Mouse (Mus musculus) MEL (cell line): ENCODE measurements around the gene Tnfaip6. TPM values are rescaled to one million over a fixed set of nuclear protein-coding genes. Genes with fewer than 3 reads are reported as not detected.

Experiments
- DNase-seq: peaks from one replicate; pipeline ENCODE4 v3.0.0; 2011; ENCODE audit warnings: low read depth, low spot score
- H3K27ac ChIP-seq: 2 replicates; pipeline ENCODE4 v1.5.1; 2012; ENCODE audit warnings: low read depth, mild to moderate bottlenecking, control low read depth, low read length, moderate library complexity; ENCODE audit not compliant: control insufficient read depth
- H3K27me3 ChIP-seq, 2 experiments: fragments of 150-350 bp in 1 of 2; sonication (generic) in 1 of 2; 2 replicates each; pipeline ENCODE4 v1.6.1; 2012; ENCODE audit warnings: low read length in 2 of 2, mild to moderate bottlenecking in 2 of 2, improper control_type of control experiment in 1 of 2, moderate library complexity in 1 of 2; ENCODE audit not compliant: insufficient read depth in 2 of 2, control insufficient read depth in 1 of 2
- H3K36me3 ChIP-seq, 2 experiments: 2 replicates each; pipeline ENCODE4 v1.6.1; 2012 to 2014; ENCODE audit warnings: low read length in 2 of 2, improper control_type of control experiment in 1 of 2, inconsistent platforms in 1 of 2, mild to moderate bottlenecking in 1 of 2; ENCODE audit not compliant: insufficient read depth in 2 of 2, control insufficient read depth in 1 of 2
- H3K4me1 ChIP-seq, 2 experiments: fragments of 150-350 bp in 1 of 2; sonication (generic) in 1 of 2; 2 replicates each; pipeline ENCODE4 v1.6.1; 2012; ENCODE audit warnings: low read length in 2 of 2, improper control_type of control experiment in 1 of 2, mild to moderate bottlenecking in 1 of 2; ENCODE audit not compliant: insufficient read depth in 2 of 2, control insufficient read depth in 1 of 2
- H3K4me3 ChIP-seq, 2 experiments: fragments of 150-350 bp in 1 of 2; sonication (generic) in 1 of 2; 2 replicates each; pipeline ENCODE4 v1.5.1; 2012; ENCODE audit warnings: low read depth in 2 of 2, low read length in 2 of 2, mild to moderate bottlenecking in 2 of 2, moderate library complexity in 2 of 2, control low read depth in 1 of 2, improper control_type of control experiment in 1 of 2; ENCODE audit not compliant: control insufficient read depth in 1 of 2, insufficient read depth in 1 of 2
- H3K79me2 ChIP-seq: 2 replicates; pipeline ENCODE4 v1.6.1; 2012; ENCODE audit warnings: mild to moderate bottlenecking, low read length, moderate library complexity; ENCODE audit not compliant: control insufficient read depth, poor library complexity, insufficient read depth
- H3K9ac ChIP-seq: 2 replicates; pipeline ENCODE4 v1.6.1; 2012; ENCODE audit warnings: low read depth, mild to moderate bottlenecking, control low read depth, low read length, moderate library complexity; ENCODE audit not compliant: control insufficient read depth, poor library complexity, severe bottlenecking
- H3K9me3 ChIP-seq: fragments of 150-350 bp; sonication (generic); replicated peaks from 2 replicates; pipeline ENCODE4 v1.6.1; 2012; ENCODE audit warnings: mild to moderate bottlenecking, low read length, improper control_type of control experiment, moderate library complexity; ENCODE audit not compliant: insufficient read depth
- CHD1 ChIP-seq: IDR thresholded peaks from 2 replicates; pipeline ENCODE4 v1.6.1; 2012; ENCODE audit warnings: low read depth, mild to moderate bottlenecking, inconsistent platforms, low read length, improper control_type of control experiment
- CTCF ChIP-seq, 3 experiments: IDR thresholded peaks in 2 of 3; conservative IDR thresholded peaks in 1 of 3; 2 replicates each; pipeline ENCODE4 v1.5.1; 2011 to 2012; ENCODE audit warnings: low read length in 3 of 3, low read depth in 2 of 3, mild to moderate bottlenecking in 2 of 3, improper control_type of control experiment in 1 of 3, inconsistent platforms in 1 of 3, mixed read lengths in 1 of 3, moderate library complexity in 1 of 3; ENCODE audit not compliant: control insufficient read depth in 1 of 3, insufficient read depth in 1 of 3, poor library complexity in 1 of 3, severe bottlenecking in 1 of 3
- E2F4 ChIP-seq: IDR thresholded peaks from 2 replicates; pipeline ENCODE4 v1.6.1; 2011; ENCODE audit warnings: low read depth, low read length, improper control_type of control experiment, borderline replicate concordance
- ELF1 ChIP-seq: IDR thresholded peaks from 2 replicates; pipeline ENCODE4 v1.6.1; 2014; ENCODE audit warnings: low read depth, mild to moderate bottlenecking, inconsistent platforms, low read length, improper control_type of control experiment, moderate library complexity
- ETS1 ChIP-seq: IDR thresholded peaks from 2 replicates; pipeline ENCODE4 v1.6.1; 2012; ENCODE audit warnings: low read depth, mild to moderate bottlenecking, inconsistent platforms, low read length, improper control_type of control experiment, moderate library complexity
- GABPA ChIP-seq: IDR thresholded peaks from 2 replicates; pipeline ENCODE4 v1.6.1; 2012; ENCODE audit warnings: low read depth, mild to moderate bottlenecking, inconsistent platforms, low read length, improper control_type of control experiment, moderate library complexity
- GATA1 ChIP-seq: IDR thresholded peaks from 2 replicates; pipeline ENCODE4 v1.6.1; 2011; ENCODE audit warnings: low read depth, low read length, improper control_type of control experiment
- HCFC1 ChIP-seq: IDR thresholded peaks from 2 replicates; pipeline ENCODE4 v1.6.1; 2012; ENCODE audit warnings: low read depth, mild to moderate bottlenecking, inconsistent platforms, low read length, improper control_type of control experiment, moderate library complexity
- JUND ChIP-seq: IDR thresholded peaks from 2 replicates; pipeline ENCODE4 v1.6.1; 2011; ENCODE audit warnings: low read depth, mild to moderate bottlenecking, improper control_type of control experiment, low read length
- MAFK ChIP-seq: IDR thresholded peaks from 2 replicates; pipeline ENCODE4 v1.6.1; 2011; ENCODE audit warnings: low read depth, mild to moderate bottlenecking, low read length, improper control_type of control experiment, borderline replicate concordance
- MAX ChIP-seq: IDR thresholded peaks from 2 replicates; pipeline ENCODE4 v1.6.1; 2011; ENCODE audit warnings: low read length, improper control_type of control experiment
- MXI1 ChIP-seq: IDR thresholded peaks from 2 replicates; pipeline ENCODE4 v1.6.1; 2011; ENCODE audit warnings: mild to moderate bottlenecking, low read depth, low read length, improper control_type of control experiment
- MYB ChIP-seq: IDR thresholded peaks from 2 replicates; pipeline ENCODE4 v1.6.1; 2011; ENCODE audit warnings: mild to moderate bottlenecking, low read depth, low read length, improper control_type of control experiment
- MYC ChIP-seq: IDR thresholded peaks from 2 replicates; pipeline ENCODE4 v1.6.1; 2011; ENCODE audit warnings: low read depth, mild to moderate bottlenecking, low read length, improper control_type of control experiment, moderate library complexity
- NRF1 ChIP-seq: IDR thresholded peaks from 2 replicates; pipeline ENCODE4 v1.6.1; 2014; ENCODE audit warnings: low read depth, mild to moderate bottlenecking, inconsistent platforms, low read length, improper control_type of control experiment, moderate library complexity; ENCODE audit not compliant: poor library complexity, insufficient read depth, severe bottlenecking
- POLR2AphosphoS2 ChIP-seq: IDR thresholded peaks from 2 replicates; pipeline ENCODE4 v1.6.1; 2011; ENCODE audit warnings: low read length, improper control_type of control experiment
- TAL1 ChIP-seq: IDR thresholded peaks from 2 replicates; pipeline ENCODE4 v1.6.1; 2012; ENCODE audit warnings: mild to moderate bottlenecking, inconsistent platforms, low read length, moderate library complexity, mixed read lengths
- UBTF ChIP-seq: IDR thresholded peaks from 2 replicates; pipeline ENCODE4 v1.6.1; 2012; ENCODE audit warnings: low read depth, mild to moderate bottlenecking, inconsistent platforms, low read length, improper control_type of control experiment, moderate library complexity, borderline replicate concordance; ENCODE audit not compliant: insufficient read depth
- USF1 ChIP-seq: IDR thresholded peaks from 2 replicates; pipeline ENCODE4 v1.6.1; 2014; ENCODE audit warnings: low read depth, mild to moderate bottlenecking, inconsistent platforms, low read length, improper control_type of control experiment, moderate library complexity
- ZKSCAN1 ChIP-seq: IDR thresholded peaks from 2 replicates; pipeline ENCODE4 v1.6.1; 2012; ENCODE audit warnings: low read depth, mild to moderate bottlenecking, inconsistent platforms, low read length, improper control_type of control experiment, moderate library complexity
- ZMIZ1 ChIP-seq: IDR thresholded peaks from 2 replicates; pipeline ENCODE4 v1.6.1; 2012; ENCODE audit warnings: low read depth, mild to moderate bottlenecking, inconsistent platforms, low read length, improper control_type of control experiment, moderate library complexity
- polyA plus RNA-seq, 2 experiments: library from polyadenylated mRNA; stranded (reverse) in 1 of 2; unstranded in 1 of 2; fragments of >175 nt in 1 of 2; fragments of >200 nt in 1 of 2; gene quantifications; 2 replicates each; pipeline versions ENCODE4 v1.2.1 to v1.2.4; 2012; ENCODE audit warnings: low replicate concordance in 2 of 2, low read depth in 1 of 2; ENCODE audit not compliant: insufficient read length in 2 of 2, insufficient read depth in 1 of 2, missing spikeins in 1 of 2
- total RNA-seq: library from RNA; depleted of rRNA; stranded (reverse); fragments of 300-350 nt; gene quantifications from 2 replicates; pipeline ENCODE4 v1.2.3, GENCODE M21; 2012

Gene Tnfaip6
- total and polyA plus RNA-seq, 3 experiments, result not detected

DNA sequence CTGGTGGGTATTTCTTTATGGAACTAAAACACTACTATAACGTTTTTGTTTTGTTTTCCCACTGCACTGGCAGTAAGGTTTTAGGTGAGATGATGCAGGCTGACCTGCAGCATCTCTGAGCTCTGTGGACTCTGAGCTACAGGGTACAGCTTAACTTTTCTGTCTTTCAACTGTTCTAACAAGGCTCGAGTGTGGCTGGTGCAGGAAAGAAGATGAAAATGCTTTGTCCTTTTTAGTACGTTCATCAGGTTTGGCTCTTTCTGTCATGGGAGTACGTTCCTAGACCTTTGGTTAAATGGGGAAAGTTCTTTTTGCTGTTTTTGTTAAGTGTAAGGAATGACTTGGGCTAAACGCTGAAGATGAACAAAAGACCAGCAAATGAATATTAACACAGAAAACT lies 749 bp downstream of the Tnfaip6 start:
- no peaks in the 10 kb centered on the region for H3K4me1 ChIP-seq
- no peak overlapping the region for H3K27ac ChIP-seq
- H3K4me3 ChIP-seq, result no peak overlapping the region
- no peaks in the 10 kb centered on the region for H3K9me3 ChIP-seq
- peaks cover 7 to 14% of the 10 kb centered on the region in 2 experiments; a peak in 3 of 4 replicates for H3K27me3 ChIP-seq
- H3K79me2 ChIP-seq, result no peaks in the 10 kb centered on the region
- no peak overlapping the region for H3K9ac ChIP-seq
- no peaks in the 10 kb centered on the region for H3K36me3 ChIP-seq
- no peak for TF ChIP-seq ELF1
- TF ChIP-seq JUND, result no peak
- TF ChIP-seq CTCF (IDR thresholded peaks at IDR 0.05 in 2 of 3, conservative IDR thresholded peaks at IDR 0.05 in 1 of 3; ENCODE audit: control insufficient read depth in 1 of 3, insufficient read depth in 1 of 3, low read depth in 2 of 3, low read length in 3 of 3, poor library complexity in 1 of 3, severe bottlenecking in 1 of 3), result no peak
- TF ChIP-seq HCFC1, result no peak
- no peak for TF ChIP-seq NRF1
- TF ChIP-seq ETS1, result no peak
- no peak for TF ChIP-seq CHD1
- TF ChIP-seq, all 39 proteins: peak for 0
- no peak for DNase-seq

DNA sequence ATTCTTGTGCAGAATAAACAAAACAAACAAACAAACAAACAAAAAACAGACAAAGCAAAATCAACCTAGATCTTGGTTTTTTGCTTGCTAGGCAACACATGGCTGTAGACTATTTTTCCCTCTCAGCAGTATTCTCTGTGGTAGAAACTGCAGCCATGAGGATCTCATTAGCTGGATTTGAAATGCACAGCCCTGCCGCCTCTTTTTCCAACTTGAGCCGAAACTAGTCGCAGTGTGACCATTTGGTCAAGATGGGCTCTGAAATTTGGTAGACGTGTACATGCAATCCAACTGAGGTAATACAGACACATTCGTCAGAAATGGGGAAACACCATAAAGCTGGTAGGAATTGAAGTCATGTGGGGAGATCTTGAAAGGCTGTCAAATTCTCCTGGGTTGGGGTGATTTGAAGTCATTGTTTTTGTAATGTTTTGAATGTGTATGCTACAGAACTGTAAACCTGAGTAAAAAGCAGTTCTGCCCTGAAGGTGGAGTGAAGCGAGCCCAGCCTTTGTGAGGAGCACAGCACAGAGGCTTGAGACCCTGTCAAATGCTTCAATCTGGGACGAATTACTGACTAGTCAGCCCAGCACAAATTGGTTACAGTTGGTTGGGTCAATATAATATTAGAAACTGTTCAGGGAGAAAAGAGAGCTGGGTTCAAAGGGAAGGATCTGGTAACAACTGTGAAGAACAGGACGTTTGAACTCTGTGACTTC lies 1.4 kb downstream of the Tnfaip6 start:
- DNase-seq, result no peak
- Histone ChIP-seq H3K4me3 (no peak overlapping the region), H3K9me3 (no peaks in the 10 kb centered on the region), H3K27me3 (peaks cover 7 to 14% of the 10 kb centered on the region in 2 experiments; a peak in 3 of 4 replicates), H3K79me2 (no peaks in the 10 kb centered on the region)
- TF ChIP-seq POLR2AphosphoS2, result no peak
- no peak for TF ChIP-seq GABPA
- TF ChIP-seq HCFC1, result no peak
- TF ChIP-seq USF1, result no peak
- no peak for TF ChIP-seq MXI1
- no peak for TF ChIP-seq ZMIZ1
- TF ChIP-seq MAX, result no peak
- no peak for TF ChIP-seq ETS1
- no peak for TF ChIP-seq E2F4
- TF ChIP-seq ZKSCAN1, result no peak
- TF ChIP-seq ELF1, result no peak
- TF ChIP-seq TAL1, result no peak
- no peak for TF ChIP-seq JUND
- TF ChIP-seq GATA1, result no peak
- TF ChIP-seq UBTF, result no peak
- no peak for TF ChIP-seq MYB
- no peak for TF ChIP-seq MAFK
- no peak for TF ChIP-seq MYC
- TF ChIP-seq NRF1, result no peak
- TF ChIP-seq, all 39 proteins: peak for 0
- Histone ChIP-seq H3K9ac (no peak overlapping the region), H3K36me3 (no peaks in the 10 kb centered on the region), H3K4me1 (no peaks in the 10 kb centered on the region), H3K27ac (no peak overlapping the region)
